Mouse (Mus musculus) thymus, postnatal 10 days (tissue): ENCODE measurements at regions not wholly inside any gene's neighbourhood (a gene's known extent, or its start where the extent isn't known, plus 50 kb on each side); places are given as distances from the start of the nearest gene placed in this dataset.

Experiments used
- DNase-seq, 2 experiments: peaks; one replicate each; pipeline ENCODE4 v3.0.0; 2021; ENCODE audit warnings: low spot score in 2 of 2

GRCm38 (mm10) chr17:78023507-78024355 lies 176.3 kb upstream of the Crim1 start:
- DNase-seq = no peak

GRCm38 (mm10) chr17:78024356-78024723 lies 175.7 kb upstream of the Crim1 start:
- no peak for DNase-seq

DNA sequence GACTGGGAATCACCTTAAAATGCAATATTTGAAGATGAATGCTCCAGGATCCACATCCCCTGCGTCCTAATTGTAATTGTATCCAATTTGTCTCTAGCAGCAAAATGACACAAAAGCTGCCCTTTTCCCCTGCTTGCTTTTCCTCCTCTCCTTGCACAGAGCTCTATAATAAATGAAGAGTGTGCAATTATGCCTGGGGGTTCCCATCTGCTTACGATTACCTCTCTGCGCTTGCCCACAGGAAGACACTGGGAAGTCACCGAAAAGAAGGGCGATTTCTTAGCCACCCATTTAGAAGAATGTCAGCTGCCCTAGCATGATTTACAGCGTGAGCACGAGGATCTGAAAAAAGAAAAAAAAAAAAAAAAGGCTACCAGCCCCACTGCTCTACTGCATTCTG lies 174.8 kb upstream of the Crim1 start:
- DNase-seq = no peak

GRCm38 (mm10) chr17:78035648-78036047 lies 164.4 kb upstream of the Crim1 start:
- no peak for DNase-seq

- DNase-seq = no peak
Measured at GRCm38 (mm10) chr17:78040338-78040737, 159.7 kb upstream of the Crim1 start.

DNA sequence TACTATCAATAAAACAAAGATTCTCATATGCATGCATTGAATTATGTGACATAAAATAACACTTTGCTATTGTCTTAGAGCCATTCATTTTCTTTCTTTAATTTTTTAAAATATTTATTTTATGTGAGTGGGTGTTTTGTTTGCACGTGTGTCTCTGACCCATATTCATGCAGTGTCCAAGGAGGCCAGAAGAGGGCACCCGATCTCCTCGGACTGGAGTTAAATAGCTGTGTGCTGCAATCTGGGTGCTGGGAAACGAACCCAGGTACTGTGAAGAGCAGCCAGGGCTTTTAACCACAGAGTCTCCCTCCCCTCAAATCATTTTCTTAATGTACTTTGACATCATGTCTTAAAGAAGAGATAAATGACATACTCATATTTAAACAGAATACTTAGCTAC lies 158.8 kb upstream of the Crim1 start:
- peak in 1 of 2 experiments; percentile 8 for DNase-seq

GRCm38 (mm10) chr17:78049766-78050165 lies 150.3 kb upstream of the Crim1 start:
- no peak for DNase-seq

GRCm38 (mm10) chr17:78050203-78050602 lies 149.8 kb upstream of the Crim1 start:
- DNase-seq = no peak

GRCm38 (mm10) chr17:78075892-78076291 lies 124.2 kb upstream of the Crim1 start:
- no peak for DNase-seq

- DNase-seq = no peak
Measured at GRCm38 (mm10) chr17:78078381-78078780, 121.7 kb upstream of the Crim1 start.

GRCm38 (mm10) chr17:78084419-78084818 lies 115.6 kb upstream of the Crim1 start:
- no peak for DNase-seq

DNA sequence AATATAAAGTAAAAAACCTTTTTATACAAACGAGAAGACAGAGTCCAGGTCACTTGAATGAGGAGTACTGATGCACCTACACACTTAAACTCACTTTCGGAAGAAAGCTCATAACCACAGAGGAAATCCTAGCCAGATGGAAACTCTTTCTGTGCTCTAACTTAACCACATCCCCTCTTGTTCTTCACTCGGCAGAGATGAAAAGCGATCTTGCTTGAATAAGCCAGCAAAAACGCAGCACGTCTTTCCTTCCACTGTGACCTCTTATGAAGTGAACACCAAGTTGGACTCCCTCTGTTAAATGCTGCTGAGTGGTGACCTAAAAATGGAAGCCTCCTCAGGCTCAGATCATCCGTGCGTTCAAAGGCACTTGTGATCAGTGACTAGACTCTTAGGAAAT lies 113.1 kb upstream of the Crim1 start:
- peak; percentile 36 to 47 for DNase-seq

GRCm38 (mm10) chr17:78097699-78098098 lies 102.3 kb upstream of the Crim1 start:
- no peak for DNase-seq

DNA sequence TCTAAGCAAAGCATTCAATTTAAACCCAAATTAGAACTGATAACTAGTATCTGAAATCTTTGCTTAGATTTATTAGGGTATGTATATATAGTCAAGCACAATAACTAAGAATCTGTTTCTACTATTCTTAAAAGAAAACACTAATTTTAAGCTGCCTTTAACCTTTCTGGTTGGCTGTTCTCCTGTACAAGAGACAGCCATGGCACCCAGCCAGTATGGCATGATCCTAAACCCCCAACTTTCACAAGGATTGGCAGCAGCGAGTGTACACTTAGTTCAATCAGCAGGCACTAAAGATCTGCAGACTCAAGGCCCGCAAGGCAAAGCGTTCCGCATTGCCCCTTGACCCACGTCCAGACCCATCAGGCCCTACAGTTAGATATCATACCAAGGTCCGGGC lies 91.3 kb upstream of the Crim1 start:
- no peak for DNase-seq

DNA sequence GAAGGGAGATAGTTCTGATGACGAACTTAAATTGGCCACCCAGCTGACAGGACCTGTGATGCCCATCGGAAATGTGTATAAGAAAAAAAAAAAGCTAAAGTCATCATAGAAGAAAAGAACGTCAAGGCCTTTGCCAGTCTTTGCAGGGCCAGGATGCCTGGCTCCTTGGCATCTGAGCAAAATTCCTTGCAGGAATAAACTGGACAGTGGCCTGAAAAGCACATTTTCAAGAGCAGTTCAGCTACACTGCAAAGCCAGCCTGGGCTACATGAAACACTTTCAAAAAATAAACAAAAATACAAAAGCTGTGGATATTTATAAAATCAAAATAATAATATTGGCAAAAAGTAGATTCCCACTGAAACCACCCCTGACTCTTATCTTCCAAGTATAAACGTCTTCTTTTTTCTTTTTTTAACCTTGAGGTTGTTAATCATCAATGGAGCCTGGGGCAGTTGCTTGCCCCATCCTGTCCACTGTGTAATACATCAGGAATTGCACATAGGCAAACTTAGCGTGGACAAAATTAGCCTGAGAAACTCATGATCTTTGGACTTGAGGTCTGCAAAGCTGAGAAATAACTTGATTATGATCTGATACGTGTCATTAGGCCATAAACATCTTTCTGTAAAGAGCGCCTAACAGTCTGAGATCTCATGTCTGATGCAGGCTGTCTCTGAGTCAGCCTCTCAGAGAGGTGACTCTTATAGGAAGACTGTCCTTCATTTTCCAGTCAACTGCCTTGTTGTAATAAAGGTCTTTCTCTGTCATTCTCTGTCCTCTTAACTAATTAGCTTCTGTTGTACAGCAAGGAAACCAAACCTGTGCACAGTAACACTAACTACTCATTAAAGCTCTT lies 90.5 kb upstream of the Crim1 start:
- DNase-seq = no peak

DNA sequence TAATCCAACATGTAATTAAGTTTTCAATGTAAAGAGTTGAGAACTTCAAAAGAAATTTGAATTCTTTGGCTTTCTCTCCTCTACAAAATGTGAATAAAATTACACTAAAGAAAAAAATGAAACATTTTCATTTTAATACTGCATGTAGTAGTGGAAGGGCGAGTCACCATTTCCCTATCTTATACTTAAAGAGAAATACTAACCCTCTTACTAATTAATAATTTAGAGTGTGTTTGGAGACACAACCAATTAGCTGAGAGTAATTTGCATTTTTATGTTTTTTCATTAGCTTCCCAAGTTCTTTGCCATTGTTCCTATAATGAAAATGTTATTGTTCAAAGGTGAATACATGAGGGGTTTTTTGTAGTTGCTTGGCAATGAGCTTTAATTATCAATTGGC lies 67.9 kb upstream of the Crim1 start:
- no peak for DNase-seq

DNA sequence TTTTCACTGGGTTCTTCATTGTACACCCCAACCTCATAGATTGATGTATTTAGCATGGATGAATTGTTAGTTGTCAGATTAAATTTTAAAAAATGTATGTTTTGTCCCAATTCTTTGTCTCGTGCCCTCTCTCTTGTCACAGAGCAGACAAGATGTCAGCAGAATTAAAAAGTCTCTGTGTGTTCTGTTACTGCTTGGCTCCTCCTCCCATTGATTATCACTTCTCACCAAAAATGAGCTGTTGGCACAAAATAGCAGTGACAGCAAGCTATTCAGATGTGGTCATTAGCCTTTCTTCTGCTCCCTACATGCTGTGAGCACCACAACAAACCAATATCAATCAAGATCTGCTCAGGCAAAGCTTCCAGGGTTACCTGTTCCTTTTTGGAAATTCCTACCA lies 62.1 kb upstream of the Crim1 start:
- DNase-seq = no peak

DNA sequence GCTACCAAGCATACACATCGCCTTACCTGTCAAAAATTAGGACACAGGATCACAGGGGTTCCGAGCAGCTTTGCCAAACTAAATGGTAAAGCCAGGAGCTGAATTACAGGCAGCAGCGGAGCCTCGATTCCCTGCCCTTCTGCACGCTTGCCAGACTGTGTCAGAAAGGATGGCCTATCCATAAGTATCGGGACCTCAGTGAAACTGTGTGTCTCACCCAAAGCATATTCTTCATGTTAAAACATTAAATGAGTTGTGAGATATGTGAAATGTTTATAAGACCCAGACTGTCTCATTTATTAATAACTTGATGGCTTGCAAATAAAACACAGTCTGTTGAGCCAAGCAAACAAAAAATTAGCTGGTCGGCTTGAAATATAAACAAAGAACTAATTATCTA lies 59.4 kb upstream of the Crim1 start:
- DNase-seq = no peak

DNA sequence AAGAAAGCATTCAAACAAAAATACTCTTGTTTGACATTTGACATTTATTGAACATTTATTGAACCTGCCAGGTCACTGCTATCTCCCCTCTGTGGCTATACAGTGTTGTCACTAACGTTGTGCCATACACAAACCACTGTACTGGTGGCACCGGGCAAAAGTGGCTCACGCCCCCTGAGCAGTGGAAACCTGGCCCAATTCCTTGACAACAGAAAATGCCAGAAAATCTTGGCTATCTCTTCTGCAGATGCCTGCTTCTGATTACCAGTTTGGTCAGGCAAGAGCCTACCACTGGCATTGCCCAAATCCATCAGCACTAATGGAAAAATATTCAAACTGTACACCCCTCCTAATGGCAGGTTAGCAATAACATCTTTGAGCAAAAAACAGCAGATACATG lies 58.9 kb upstream of the Crim1 start:
- DNase-seq = no peak

DNA sequence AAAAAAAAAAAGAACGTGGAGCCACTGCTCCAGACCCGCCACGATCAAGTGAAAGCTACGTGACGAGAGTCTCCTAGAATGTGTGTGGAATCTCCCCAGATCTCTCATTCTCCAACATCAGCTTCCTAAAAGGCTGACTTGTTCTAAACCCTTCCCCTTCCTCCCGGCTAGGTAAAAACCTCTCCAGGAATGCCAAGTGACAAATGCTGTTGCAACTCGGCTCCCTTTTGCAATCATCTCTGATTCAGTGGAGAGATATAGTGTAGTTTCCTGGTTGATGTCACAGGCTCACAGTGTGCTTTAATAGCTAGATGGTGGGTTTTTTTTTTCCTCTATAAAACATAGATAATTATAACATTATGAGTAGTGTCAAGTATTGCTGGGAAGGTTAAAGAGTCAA lies 57.6 kb upstream of the Crim1 start:
- DNase-seq = no peak

GRCm38 (mm10) chr17:78145335-78145734 lies 54.7 kb upstream of the Crim1 start:
- DNase-seq = no peak
